13 mouse cellular contexts compared by ENCODE assay signal in the genomic region with DNA sequence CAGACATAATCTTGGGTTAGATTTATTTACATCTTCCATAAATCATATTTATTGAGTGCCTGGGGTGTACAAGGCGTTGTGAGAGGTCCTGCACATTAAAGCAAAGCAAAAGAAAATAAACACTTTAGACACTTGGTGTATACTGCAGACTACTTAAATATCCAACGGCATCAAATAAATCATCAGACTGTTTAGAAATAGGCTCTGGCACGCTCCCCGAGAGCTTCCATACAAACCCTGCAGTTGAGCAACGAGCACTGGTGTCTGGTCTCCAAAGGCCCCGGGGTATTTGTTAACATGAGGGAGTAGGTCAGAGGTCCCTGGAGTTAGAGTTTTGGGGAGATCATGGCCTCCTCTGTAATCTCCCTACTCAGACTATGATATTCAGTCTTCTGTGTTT.
DNase-seq lines count a peak whose midpoint lies in the region; ATAC-seq and TF ChIP-seq lines count a peak whose summit lies in the region.
"Had no signal": no experiment of that assay in that cellular context is flagged by ENCODE, and none has a peak within 500 bp of the region (broad histone marks: within the 10 kb centered on the region; RNA-seq: fewer than 3 reads in every experiment).

No protein-coding gene starts in this region.

- TF ChIP-seq POLR2A in liver, adult 2 months (IDR thresholded peaks at IDR 0.05; ENCODE audit: extremely low read depth, insufficient read depth, low read length): no peak

- H3K4me1 ChIP-seq in liver, adult 2 months (ENCODE audit: control insufficient read depth, insufficient read depth, low read length): no peaks in the 10 kb centered on the region
- no peaks in the 10 kb centered on the region for H3K4me1 ChIP-seq in liver, embryonic 12.5 days
- H3K4me1 ChIP-seq in stomach, embryonic 16.5 days (ENCODE audit: control insufficient read depth, insufficient read depth, low read length): no peaks in the 10 kb centered on the region
- no peaks in the 10 kb centered on the region for H3K4me1 ChIP-seq in heart, embryonic 11.5 days (ENCODE audit: control insufficient read depth, insufficient read depth, low read length)
- H3K4me1 ChIP-seq: megakaryocyte, embryonic 14.5 days had no signal

- no peaks in the 10 kb centered on the region for H3K79me2 ChIP-seq in liver, adult 2 months (ENCODE audit: control insufficient read depth, insufficient read depth, low read length)

- 60% methylated on average over 6 of the region's 6 CpGs for WGBS in liver, adult 2 months
- WGBS in liver, embryonic 12.5 days (ENCODE audit: insufficient replicate concordance): 64% methylated on average over 6 of the region's 6 CpGs
- WGBS in stomach, embryonic 16.5 days: 26% methylated on average over 6 of the region's 6 CpGs
- WGBS in heart, embryonic 11.5 days (ENCODE audit: insufficient replicate concordance): 74% methylated on average over 6 of the region's 6 CpGs

- H3K4me2 ChIP-seq in liver, embryonic 12.5 days: no peak overlapping the region
- 0 out of 2 replicates have a peak overlapping the region, but pooled peaks have one; percentile 1 for H3K4me2 ChIP-seq in stomach, embryonic 16.5 days (ENCODE audit: low read depth, low read length)
- no peak overlapping the region for H3K4me2 ChIP-seq in heart, embryonic 11.5 days

- no peak for ATAC-seq in liver, embryonic 12.5 days
- ATAC-seq in granulocyte monocyte progenitor cell, adult 5-6 weeks (replicated peaks; ENCODE audit: poor library complexity, severe bottlenecking): peak; percentile 36; the same call in 1 of the 2 replicates
- ATAC-seq in stomach, embryonic 16.5 days (ENCODE audit: insufficient read depth, low FRiP score): peak; percentile 82; the same call in 1 of the 2 replicates
- ATAC-seq in heart, embryonic 11.5 days (replicated peaks; ENCODE audit: insufficient number of reproducible peaks, low FRiP score, low TSS enrichment): no peak

- no peak for TF ChIP-seq CTCF in liver, adult 2 months (IDR thresholded peaks at IDR 0.05; ENCODE audit: low read depth, low read length)

- no peaks in the 10 kb centered on the region for H3K36me3 ChIP-seq in liver, adult 2 months (ENCODE audit: control insufficient read depth, insufficient read depth, low read length)
- H3K36me3 ChIP-seq in liver, embryonic 12.5 days: no peaks in the 10 kb centered on the region
- H3K36me3 ChIP-seq in stomach, embryonic 16.5 days (ENCODE audit: control insufficient read depth, insufficient read depth, low read length): no peaks in the 10 kb centered on the region
- H3K36me3 ChIP-seq in heart, embryonic 11.5 days (ENCODE audit: control insufficient read depth, insufficient read depth, low read length): no peaks in the 10 kb centered on the region

- H3K9ac ChIP-seq in liver, adult 2 months (ENCODE audit: low read depth, low read length): no peak overlapping the region
- no peak overlapping the region for H3K9ac ChIP-seq in liver, embryonic 12.5 days
- no peak overlapping the region for H3K9ac ChIP-seq in stomach, embryonic 16.5 days (ENCODE audit: low read length)
- no peak overlapping the region for H3K9ac ChIP-seq in heart, embryonic 11.5 days (ENCODE audit: low read depth, low read length)

- H3K4me3 ChIP-seq in liver, adult 2 months (ENCODE audit: insufficient read depth, low read depth, low read length): no peak overlapping the region
- no peak overlapping the region for H3K4me3 ChIP-seq in liver, embryonic 12.5 days
- no peak overlapping the region for H3K4me3 ChIP-seq in stomach, embryonic 16.5 days (replicated peaks; ENCODE audit: low read length)
- no peak overlapping the region for H3K4me3 ChIP-seq in heart, embryonic 11.5 days (ENCODE audit: low read depth, low read length)
- H3K4me3 ChIP-seq: megakaryocyte, embryonic 14.5 days had no signal

- H3K27ac ChIP-seq in liver, adult 2 months (replicated peaks; ENCODE audit: insufficient read depth, low read depth, low read length): no peak overlapping the region
- H3K27ac ChIP-seq in liver, embryonic 12.5 days: no peak overlapping the region
- H3K27ac ChIP-seq in stomach, embryonic 16.5 days (ENCODE audit: low read length): no peak overlapping the region
- no peak overlapping the region for H3K27ac ChIP-seq in heart, embryonic 11.5 days (ENCODE audit: low read depth, low read length)

- DNase-seq in liver, adult 2 months (ENCODE audit: extremely low read depth, low read depth, low spot score): peak; percentile 18
- DNase-seq in kidney, postnatal 4 days: peak; percentile 54 to 65
- no peak for DNase-seq in frontal cortex, postnatal 10 days (ENCODE audit: low spot score in 2 of 2)
- DNase-seq: cerebellum, adult 18-20 months; heart, adult 18-20 months; heart, postnatal 36 days; liver; right cerebral cortex, postnatal 25 days had no signal

- H3K27me3 ChIP-seq in liver, adult 2 months (ENCODE audit: control insufficient read depth, insufficient read depth, low read length): no peaks in the 10 kb centered on the region
- no peaks in the 10 kb centered on the region for H3K27me3 ChIP-seq in liver, embryonic 12.5 days (replicated peaks)
- peaks cover 50% of the 10 kb centered on the region for H3K27me3 ChIP-seq in stomach, embryonic 16.5 days (ENCODE audit: control insufficient read depth, insufficient read depth, low read length)
- H3K27me3 ChIP-seq in heart, embryonic 11.5 days (ENCODE audit: control insufficient read depth, insufficient read depth, low read length): no peaks in the 10 kb centered on the region
- H3K27me3 ChIP-seq: megakaryocyte, embryonic 14.5 days had no signal

- no peaks in the 10 kb centered on the region for H3K9me3 ChIP-seq in liver, embryonic 12.5 days (replicated peaks)
- H3K9me3 ChIP-seq in stomach, embryonic 16.5 days (replicated peaks; ENCODE audit: control insufficient read depth, low read length): no peaks in the 10 kb centered on the region
- no peaks in the 10 kb centered on the region for H3K9me3 ChIP-seq in heart, embryonic 11.5 days (replicated peaks; ENCODE audit: control insufficient read depth, low read length)

Comparison
In these comparisons a context has a peak if more than half of its experiments do, and no peak if none do; other contexts are left out.
1. DNase-seq: peak in liver, adult 2 months (single experiment) and kidney, postnatal 4 days (2 of 2); none in frontal cortex, postnatal 10 days (0 of 2).
2. ATAC-seq: peak in granulocyte monocyte progenitor cell, adult 5-6 weeks (single experiment) and stomach, embryonic 16.5 days (single experiment); none in liver, embryonic 12.5 days (single experiment) and heart, embryonic 11.5 days (single experiment).